Mouse (Mus musculus) CD4-positive naive resting alpha-beta T cell, adult 57 days (primary cell): ENCODE results near the gene Rnf223. TPM values are rescaled to one million over a fixed set of nuclear protein-coding genes. Genes with fewer than 3 reads are reported as not detected.

ENCODE experiments used
- total RNA-seq: library from RNA; stranded (reverse); gene quantifications from one replicate; pipeline ENCODE4 v1.2.4, GENCODE M21; 2023

The Rnf223 gene
- total RNA-seq, result 0.83 TPM

GRCm38 (mm10) chr4:156130436-156130835 lies at the start of gene Rnf223:
TSS of gene Rnf223 (plus strand) at chr4:156130513.

GRCm38 (mm10) chr4:156109570-156110331 lies 20.6 kb upstream of the Rnf223 start, which contains the start of gene 9430015G10Rik:
TSS of gene 9430015G10Rik (plus strand) at chr4:156109982.

Other genes starting within 250 kb of the Rnf223 start
- gene Pusl1, start 238.7 kb upstream of the Rnf223 start, total RNA-seq, result 35.7 TPM
- 61.9 TPM for gene Acap3, start 238.7 kb upstream of the Rnf223 start, total RNA-seq
- 130 TPM for gene Ube2j2, start 186.7 kb upstream of the Rnf223 start, total RNA-seq
- gene C1qtnf12, start 168.2 kb upstream of the Rnf223 start, total RNA-seq, result 7.0 TPM
- gene B3galt6, start 137.9 kb upstream of the Rnf223 start, total RNA-seq, result 4.0 TPM
- gene Sdf4, start 137.6 kb upstream of the Rnf223 start, total RNA-seq, result 200 TPM
- 24.3 TPM for gene Tnfrsf4, start 116.7 kb upstream of the Rnf223 start, total RNA-seq
- gene Tnfrsf18, start 104.3 kb upstream of the Rnf223 start, total RNA-seq, result 65.3 TPM
- gene Ttll10, start 71.1 kb upstream of the Rnf223 start, total RNA-seq, result not detected
- 48.2 TPM for gene 9430015G10Rik, start 20.5 kb upstream of the Rnf223 start, total RNA-seq
- gene Agrn, start 67.0 kb downstream of the Rnf223 start, total RNA-seq, result 6.9 TPM
- gene Isg15, start 70.3 kb downstream of the Rnf223 start, total RNA-seq, result 12.4 TPM
- gene AW011738, start 72.8 kb downstream of the Rnf223 start, total RNA-seq, result 7.5 TPM
- 0.33 TPM for gene Perm1, start 85.4 kb downstream of the Rnf223 start, total RNA-seq
- 53.1 TPM for gene Plekhn1, start 104.3 kb downstream of the Rnf223 start, total RNA-seq
- 94.1 TPM for gene Noc2l, start 105.5 kb downstream of the Rnf223 start, total RNA-seq
- 1.3 TPM for gene Samd11, start 125.1 kb downstream of the Rnf223 start, total RNA-seq
- gene Vmn2r-ps159, start 200.6 kb downstream of the Rnf223 start, total RNA-seq, result not detected